Mouse (Mus musculus) 416B (cell line): ENCODE data around the gene Cox8a.
A peak's percentile ranks its signal among the peaks of the same experiment; 100 is the strongest.

Source experiments
- DNase-seq: peaks from one replicate; pipeline ENCODE4 v3.0.0; 2011; ENCODE audit warnings: low read depth

Cox8a gene

DNA sequence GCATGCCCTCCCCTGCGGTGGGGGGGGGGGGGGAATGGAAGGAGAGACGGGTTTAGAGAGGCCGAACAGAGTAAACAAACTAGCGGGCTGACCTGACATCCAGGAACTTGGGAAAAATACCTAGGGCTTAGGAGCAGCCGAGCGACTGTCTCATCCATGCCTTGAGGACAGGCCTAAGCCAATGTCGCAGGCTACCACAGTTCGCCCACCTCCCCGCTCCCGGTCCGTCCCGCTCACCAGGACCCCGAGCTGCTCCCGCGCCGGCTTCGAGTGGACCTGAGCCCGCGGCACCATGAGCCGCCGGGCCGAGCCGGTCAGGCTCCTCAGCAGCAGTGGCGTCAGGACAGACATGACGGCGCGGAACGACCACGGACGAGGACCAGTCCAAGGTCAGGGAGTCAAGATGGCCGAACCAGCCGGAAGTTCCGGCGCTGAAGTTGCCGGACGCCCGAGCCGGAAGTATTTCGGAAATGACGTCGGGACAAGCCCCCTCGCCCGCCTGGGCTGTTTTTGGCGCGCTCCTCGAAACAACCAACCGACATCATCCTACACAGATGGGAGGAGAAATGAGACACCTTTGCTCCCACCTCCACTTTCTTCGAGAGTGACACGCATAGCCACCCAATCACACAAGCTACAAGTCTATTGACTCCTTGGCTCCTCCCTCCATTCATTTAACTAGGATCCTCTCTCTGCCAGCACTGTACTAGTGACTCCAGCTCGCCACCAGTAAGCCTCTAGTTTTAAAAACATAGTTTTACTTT lies at the start of gene Cox8a:
Gene Cox8a (minus strand): TSS at position 455 of the 764 bp plus-strand sequence.
- DNase-seq = peak; percentile 99

DNA sequence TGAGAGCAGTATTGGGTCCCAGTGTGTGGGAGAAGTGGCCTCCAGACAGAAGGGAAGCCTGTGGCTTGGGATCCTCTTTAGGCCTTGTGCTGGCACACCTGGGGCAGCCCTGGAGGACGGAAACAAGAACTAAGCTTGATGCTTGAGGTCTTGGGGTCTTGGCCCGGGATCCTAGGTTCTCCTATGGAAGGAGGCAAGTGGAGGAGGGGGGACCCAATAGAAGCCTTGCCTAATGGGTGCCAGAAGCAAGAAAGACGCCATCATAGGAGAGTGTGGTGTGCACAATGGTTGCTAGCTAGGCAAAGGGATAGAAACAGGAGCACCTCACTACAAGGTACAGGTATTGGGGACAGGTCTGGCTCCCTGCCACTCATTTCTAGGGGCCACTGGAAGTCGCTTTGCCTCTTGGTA lies 49.0 kb upstream of the Cox8a start:
- peak; percentile 41 for DNase-seq

DNA sequence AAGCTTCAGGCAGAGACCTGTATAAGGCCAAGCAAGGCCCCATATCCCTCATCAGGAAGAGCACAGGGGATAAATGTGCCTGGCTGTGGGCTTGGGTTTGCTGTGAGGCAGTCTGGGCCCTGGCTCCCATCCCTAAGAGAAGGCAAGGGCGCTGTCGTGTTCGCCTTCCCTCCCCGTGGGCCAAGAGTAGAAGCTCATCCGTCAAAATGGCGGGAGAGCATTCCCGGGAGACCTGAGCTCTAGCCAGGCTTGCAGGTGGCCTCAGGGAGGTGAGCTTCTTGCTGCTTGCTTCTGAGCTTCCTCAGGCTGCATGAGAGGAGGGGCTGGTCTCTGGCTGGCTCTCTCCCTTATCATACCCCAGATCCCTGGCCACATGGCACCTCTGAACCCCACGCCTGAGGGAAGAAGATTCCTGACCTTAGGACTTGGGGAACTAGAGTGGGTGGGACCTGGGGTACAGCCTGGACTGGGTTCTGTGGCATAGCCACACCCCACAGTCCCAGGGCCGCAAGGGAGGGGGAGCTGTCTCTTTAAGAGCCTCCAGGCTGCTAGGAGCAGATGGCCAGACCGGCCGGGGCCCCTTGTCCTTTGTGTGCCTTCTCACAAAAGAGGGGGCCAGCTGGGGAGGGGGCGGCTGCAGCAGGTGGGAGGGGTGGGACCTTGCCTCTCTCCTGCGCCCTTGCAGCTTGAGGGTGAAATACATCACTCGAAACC lies 48.2 kb upstream of the Cox8a start:
- peak; percentile 32 for DNase-seq

GRCm38 (mm10) chr19:7264766-7265331 lies 47.4 kb upstream of the Cox8a start:
- DNase-seq = no peak

- peak; percentile 77 for DNase-seq
Measured at GRCm38 (mm10) chr19:7264088-7264765, 46.8 kb upstream of the Cox8a start.

DNA sequence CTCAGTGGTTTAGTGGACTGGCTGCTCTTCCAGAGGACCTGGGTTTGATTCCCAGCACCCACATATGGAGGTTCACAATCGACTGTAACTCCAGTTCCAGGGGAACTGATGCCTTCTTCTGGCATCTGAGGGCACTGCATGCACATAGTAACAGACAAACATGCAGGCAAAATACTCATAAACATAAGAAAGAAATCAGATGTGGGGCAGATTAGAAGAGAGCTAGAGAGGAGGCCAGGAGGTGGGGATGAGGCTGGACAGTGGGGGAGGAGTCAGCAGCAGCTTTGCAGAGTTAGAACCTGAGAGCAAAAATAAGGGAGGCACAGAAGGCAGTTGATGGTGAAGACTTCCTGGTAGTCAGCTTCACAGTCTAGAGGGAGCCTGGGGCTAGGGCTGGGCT lies 45.2 kb upstream of the Cox8a start:
- DNase-seq = no peak

- no peak for DNase-seq
Measured at GRCm38 (mm10) chr19:7261964-7262363, 44.5 kb upstream of the Cox8a start.

DNA sequence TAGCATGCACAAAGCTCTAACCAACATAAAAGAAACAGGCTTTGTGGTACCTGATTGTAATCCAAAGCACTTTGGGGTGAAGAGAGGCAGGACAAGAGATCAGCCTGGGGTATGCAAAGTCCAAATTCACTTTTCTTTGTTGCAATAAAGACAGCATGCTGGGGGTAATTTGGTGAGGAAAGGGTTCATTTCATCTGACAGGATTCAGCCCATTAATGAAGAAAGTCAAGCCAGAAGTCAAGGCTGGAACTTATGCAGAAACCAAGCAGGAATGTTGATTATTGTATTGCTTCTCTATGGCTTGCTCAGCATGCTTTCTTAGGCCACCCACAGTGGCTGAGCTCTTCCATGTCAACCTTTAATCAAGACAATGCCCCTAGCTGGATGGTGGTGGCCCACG lies 44.1 kb upstream of the Cox8a start:
- DNase-seq = no peak

DNA sequence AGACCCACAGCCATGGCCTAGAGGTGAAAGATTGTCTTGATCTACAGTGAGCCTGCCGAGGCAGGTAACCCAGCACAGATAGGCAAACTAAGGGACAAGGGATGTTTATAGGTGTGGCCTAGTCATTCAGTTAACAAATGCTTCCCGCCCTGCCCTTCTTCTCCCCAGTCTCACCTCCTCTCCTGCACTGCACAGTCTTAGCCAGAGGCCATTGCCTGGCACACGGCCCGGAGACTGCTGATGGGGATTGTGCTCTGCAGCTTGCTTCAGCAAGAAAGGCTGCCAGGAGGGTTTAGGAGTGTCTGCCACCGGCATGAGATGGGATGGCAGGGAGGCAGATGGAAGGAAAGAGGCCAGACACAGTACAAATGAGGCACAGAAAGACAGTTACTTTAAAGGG lies 40.5 kb upstream of the Cox8a start:
- no peak for DNase-seq

DNA sequence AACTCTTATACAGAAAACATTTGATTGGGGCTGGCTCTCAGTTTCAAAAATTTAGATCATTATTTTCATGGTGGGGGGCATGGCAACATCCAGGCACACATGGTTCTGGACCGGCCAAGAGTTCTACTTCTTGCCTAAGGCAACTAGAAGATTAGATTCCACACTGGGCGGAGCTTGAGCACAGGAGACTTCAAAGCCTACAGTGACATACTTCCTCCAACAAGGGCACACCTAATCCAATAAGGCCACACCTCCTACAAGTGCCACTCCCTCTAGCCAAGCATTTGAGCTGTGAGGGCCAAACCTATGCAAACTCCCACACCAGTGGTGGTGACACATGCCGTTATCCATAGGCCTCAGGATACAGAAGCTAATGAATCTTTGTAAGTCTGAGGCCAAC lies 28.6 kb upstream of the Cox8a start:
- peak; percentile 49 for DNase-seq

GRCm38 (mm10) chr19:7240782-7241690 lies 23.6 kb upstream of the Cox8a start, which contains the start of gene Naa40:
Naa40 (minus strand) TSS chr19:7241183.
- DNase-seq = peak; percentile 94

GRCm38 (mm10) chr19:7240291-7240690 lies 22.9 kb upstream of the Cox8a start:
- peak; percentile 41 for DNase-seq

DNA sequence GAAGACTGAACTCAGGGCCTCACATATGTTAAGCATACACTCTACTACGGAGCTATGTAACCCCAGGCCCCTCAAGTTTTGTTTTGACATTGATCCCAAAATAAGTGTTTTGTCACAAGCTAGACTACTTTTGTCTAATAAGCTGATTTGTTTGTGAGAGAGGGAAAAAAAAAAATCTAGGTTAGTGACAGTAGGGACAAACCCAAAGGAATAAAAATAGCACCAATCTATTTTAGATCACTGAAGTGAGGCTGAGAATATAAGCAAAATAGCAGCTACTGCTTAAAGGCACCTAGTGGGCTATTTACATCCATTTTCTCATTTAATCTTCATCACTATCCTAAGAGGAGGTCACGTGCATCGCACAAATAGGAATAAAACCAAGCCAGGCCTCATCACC lies 22.2 kb upstream of the Cox8a start:
- DNase-seq = no peak

GRCm38 (mm10) chr19:7236742-7237141 lies 19.3 kb upstream of the Cox8a start:
- DNase-seq = no peak

- DNase-seq = no peak
Measured at GRCm38 (mm10) chr19:7236011-7236410, 18.6 kb upstream of the Cox8a start.

DNA sequence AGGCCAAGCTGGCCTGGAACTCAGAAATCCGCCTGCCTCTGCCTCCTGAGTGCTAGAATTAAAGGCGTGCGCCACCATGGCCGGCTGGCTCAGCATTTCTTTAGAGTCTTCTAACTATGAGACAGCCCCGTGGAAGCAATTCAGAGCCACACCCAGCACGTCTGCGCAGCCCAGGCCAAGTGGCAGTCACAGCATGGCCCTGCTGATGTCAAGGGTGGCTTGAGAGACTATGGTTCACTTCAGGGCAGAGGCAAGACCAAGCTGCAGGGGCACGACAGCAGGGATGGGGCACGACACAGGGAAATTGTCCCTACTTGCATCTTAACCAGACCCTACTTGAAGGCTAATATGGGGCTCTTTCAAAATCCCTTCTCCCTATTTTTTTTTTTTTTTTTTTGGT lies 18.0 kb upstream of the Cox8a start:
- no peak for DNase-seq

DNA sequence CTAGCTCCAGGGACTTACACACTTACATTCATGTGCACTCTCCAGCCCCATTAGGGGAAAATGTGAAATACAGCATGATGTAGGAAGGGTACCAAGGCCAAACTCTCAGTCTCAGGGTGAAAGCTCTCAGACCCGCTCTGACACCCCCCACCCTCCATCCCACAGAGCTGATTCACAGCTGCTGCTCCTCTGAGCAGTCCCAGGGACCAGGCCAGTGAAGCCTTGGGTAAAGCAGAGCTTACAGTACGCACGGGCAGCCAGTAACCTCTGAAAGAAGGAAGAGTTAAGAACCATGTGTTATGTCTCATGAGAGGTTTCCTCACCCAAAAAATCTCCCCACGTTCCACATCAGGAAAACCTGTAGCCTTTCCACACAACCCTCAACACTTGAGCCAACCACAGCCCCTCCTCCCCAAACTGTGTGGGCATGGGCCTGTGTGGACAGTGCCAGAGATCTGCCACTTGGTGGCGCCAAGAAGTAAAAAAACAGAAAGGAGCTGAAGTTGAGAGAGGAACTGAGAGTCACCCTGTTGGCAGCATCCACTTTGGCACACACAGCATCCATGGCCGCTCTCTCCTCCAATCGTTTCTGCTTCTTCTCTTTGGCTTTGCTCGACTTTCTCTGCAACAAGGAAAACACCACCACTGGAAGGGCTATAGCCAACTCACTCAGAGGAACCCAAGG lies 17.3 kb upstream of the Cox8a start:
- DNase-seq = peak; percentile 77

GRCm38 (mm10) chr19:7226511-7226914 lies 9.1 kb upstream of the Cox8a start:
- DNase-seq = no peak

GRCm38 (mm10) chr19:7225096-7225690 lies 7.8 kb upstream of the Cox8a start:
- DNase-seq = no peak

DNA sequence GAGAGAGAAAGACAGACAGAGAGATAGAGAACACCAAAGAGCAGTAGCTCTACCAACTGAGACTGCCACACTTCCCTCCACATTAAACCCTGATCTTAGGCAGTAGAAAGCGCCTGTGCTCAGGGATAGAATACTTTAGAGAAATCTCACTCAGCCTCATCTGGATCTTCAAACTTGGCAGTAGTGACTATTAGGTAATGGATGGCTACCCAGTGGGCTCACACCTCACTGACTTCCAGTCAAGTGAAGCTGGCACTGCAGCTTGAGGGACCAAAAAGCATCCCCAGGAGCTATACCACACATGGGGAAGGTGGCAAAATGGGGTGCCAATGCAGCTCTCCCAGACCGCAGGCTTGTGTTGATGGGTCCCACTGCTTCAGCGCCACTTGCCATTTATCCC lies 6.8 kb upstream of the Cox8a start:
- DNase-seq = no peak
